Mouse (Mus musculus) CH12.LX (cell line): Measurements from ENCODE around the gene Far2.

Experiments
- CHD2 ChIP-seq: IDR thresholded peaks from 2 replicates; pipeline ENCODE4 v1.6.1; 2011; ENCODE audit warnings: low read length, improper control_type of control experiment
- CTCF ChIP-seq, 2 experiments: IDR thresholded peaks in 1 of 2; conservative IDR thresholded peaks in 1 of 2; 2 replicates each; pipeline ENCODE4 v1.5.1; 2011 to 2012; ENCODE audit warnings: low read depth in 2 of 2, low read length in 2 of 2, improper control_type of control experiment in 1 of 2, inconsistent platforms in 1 of 2, mild to moderate bottlenecking in 1 of 2, moderate library complexity in 1 of 2
- E2F4 ChIP-seq: IDR thresholded peaks from 2 replicates; pipeline ENCODE4 v1.6.1; 2011; ENCODE audit warnings: low read depth, low read length, improper control_type of control experiment; ENCODE audit not compliant: insufficient replicate concordance
- IRF4 ChIP-seq: IDR thresholded peaks from 2 replicates; pipeline ENCODE4 v1.6.1; 2014; ENCODE audit warnings: low read depth, mild to moderate bottlenecking, inconsistent platforms, low read length, improper control_type of control experiment
- JUN ChIP-seq: IDR thresholded peaks from 2 replicates; pipeline ENCODE4 v1.6.1; 2011; ENCODE audit warnings: low read depth, mild to moderate bottlenecking, low read length, improper control_type of control experiment, moderate library complexity; ENCODE audit not compliant: insufficient read depth
- MAZ ChIP-seq: IDR thresholded peaks from 2 replicates; pipeline ENCODE4 v1.6.1; 2012; ENCODE audit warnings: low read depth, mild to moderate bottlenecking, inconsistent platforms, low read length, improper control_type of control experiment, moderate library complexity
- MYC ChIP-seq: IDR thresholded peaks from 2 replicates; pipeline ENCODE4 v1.6.1; 2011; ENCODE audit warnings: low read depth, mild to moderate bottlenecking, improper control_type of control experiment, low read length
- POLR2A ChIP-seq: IDR thresholded peaks from 2 replicates; pipeline ENCODE4 v1.6.1; 2011; ENCODE audit warnings: low read depth, mild to moderate bottlenecking, improper control_type of control experiment, low read length
- POLR2AphosphoS2 ChIP-seq: IDR thresholded peaks from 2 replicates; pipeline ENCODE4 v1.6.1; 2011; ENCODE audit warnings: low read depth, low read length, improper control_type of control experiment
- RCOR1 ChIP-seq: conservative IDR thresholded peaks from 2 replicates; pipeline ENCODE4 v1.6.1; 2012; ENCODE audit warnings: low read depth, mild to moderate bottlenecking, inconsistent platforms, low read length, improper control_type of control experiment
- SIN3A ChIP-seq: IDR thresholded peaks from 2 replicates; pipeline ENCODE4 v1.6.1; 2012; ENCODE audit warnings: low read length, improper control_type of control experiment, inconsistent platforms
- SMC3 ChIP-seq: IDR thresholded peaks from 2 replicates; pipeline ENCODE4 v1.6.1; 2011; ENCODE audit warnings: low read depth, low read length, improper control_type of control experiment

- TF ChIP-seq RCOR1 (no peak), CTCF (conservative IDR thresholded peaks at IDR 0.05 in 1 of 2, IDR thresholded peaks at IDR 0.05 in 1 of 2; ENCODE audit: low read depth in 2 of 2, low read length in 2 of 2) (no peak), IRF4 (no peak), POLR2A (no peak), MAZ (no peak), CHD2 (no peak), POLR2AphosphoS2 (no peak), SIN3A (no peak), MYC (no peak), E2F4 (no peak), SMC3 (no peak), JUN (no peak)
Measured at GRCm38 (mm10) chr6:148142421-148142820, 95.4 kb downstream of the Far2 start.
